Mouse (Mus musculus) neural tube, embryonic 13.5 days (tissue): ENCODE measurements around the gene Fcer1a. TPM values are rescaled to one million over a fixed set of nuclear protein-coding genes. Genes with fewer than 3 reads are reported as not detected.

Source experiments
- polyA plus RNA-seq: library from polyadenylated mRNA; unstranded; fragments of >200 nt; fragmentation: Nextera tagmentation; extraction: Ambion mirVana; gene quantifications from 2 replicates; pipeline ENCODE4 v1.2.1, GENCODE M21; 2015

Fcer1a gene
- polyA plus RNA-seq, 1 experiment from 2014 or later, result not detected

Other genes with a start within 250 kb of the Fcer1a start
- not detected in 2 replicates for gene Olfr1408, start 89.8 kb downstream of the Fcer1a start, polyA plus RNA-seq
- 0.06 TPM in 1 of 2 replicates, not detected in the other for gene Olfr1406, start 36.6 kb downstream of the Fcer1a start, polyA plus RNA-seq
- not detected in 2 replicates for gene Olfr218, start 29.4 kb downstream of the Fcer1a start, polyA plus RNA-seq
- gene Olfr1404, start 14.8 kb downstream of the Fcer1a start, polyA plus RNA-seq, result not detected in 2 replicates
- gene Olfr418, start 38.8 kb upstream of the Fcer1a start, polyA plus RNA-seq, result not detected in 2 replicates
- gene Mptx2, start 50.6 kb upstream of the Fcer1a start, polyA plus RNA-seq, result not detected in 2 replicates
- 15.4 and 17.1 TPM in 2 replicates for gene Ackr1, start 106.5 kb upstream of the Fcer1a start, polyA plus RNA-seq
- 1.4 and 2.3 TPM in 2 replicates for gene Aim2, start 123.7 kb upstream of the Fcer1a start, polyA plus RNA-seq
- 48.3 and 53.6 TPM in 2 replicates for gene Cadm3, start 140.5 kb upstream of the Fcer1a start, polyA plus RNA-seq